Mouse (Mus musculus) adrenal gland, adult 18-20 months (tissue): ENCODE data around the gene Tomm40. TPM values are rescaled to one million over a fixed set of nuclear protein-coding genes. Genes with fewer than 3 reads are reported as not detected.

Experiments
- DNase-seq, 2 experiments: peaks; one replicate each; pipeline ENCODE4 v3.0.0; 2021 to 2022; ENCODE audit warnings: low spot score in 2 of 2
- long read RNA-seq, 2 experiments: library from polyadenylated mRNA; stranded (forward); transcript quantifications; one replicate each; pipeline ENCODE4 v2.0.0; 2021
- total RNA-seq, 2 experiments: library from RNA; stranded (reverse); gene quantifications; 1 replicate in 1 of 2; 2 replicates in 1 of 2; pipeline ENCODE4 v1.2.3; 2021

Gene Tomm40
- total RNA-seq, result 100 to 1,000 TPM; 123 to 126 TPM
- long read RNA-seq, experiment 1, transcript Tomm40-202 (10 exons, 1,577 nt), result major isoform, 115 of 163 reads
- long read RNA-seq, experiment 1, transcript Tomm40-201 (9 exons, 1,646 nt), result minor isoform, 28 of 163 reads
- long read RNA-seq, experiment 1, partial matches to known transcripts, result 2 of 163 reads
- long read RNA-seq, experiment 1, other reads (novel, unspliced or antisense), result 18 of 163 reads
- long read RNA-seq, experiment 2, transcript Tomm40-202 (10 exons, 1,577 nt), result major isoform, 417 of 509 reads
- long read RNA-seq, experiment 2, transcript Tomm40-201 (9 exons, 1,646 nt), result minor isoform, 62 of 509 reads
- long read RNA-seq, experiment 2, partial matches to known transcripts, result 7 of 509 reads
- long read RNA-seq, experiment 2, other reads (novel, unspliced or antisense), result 23 of 509 reads

DNA sequence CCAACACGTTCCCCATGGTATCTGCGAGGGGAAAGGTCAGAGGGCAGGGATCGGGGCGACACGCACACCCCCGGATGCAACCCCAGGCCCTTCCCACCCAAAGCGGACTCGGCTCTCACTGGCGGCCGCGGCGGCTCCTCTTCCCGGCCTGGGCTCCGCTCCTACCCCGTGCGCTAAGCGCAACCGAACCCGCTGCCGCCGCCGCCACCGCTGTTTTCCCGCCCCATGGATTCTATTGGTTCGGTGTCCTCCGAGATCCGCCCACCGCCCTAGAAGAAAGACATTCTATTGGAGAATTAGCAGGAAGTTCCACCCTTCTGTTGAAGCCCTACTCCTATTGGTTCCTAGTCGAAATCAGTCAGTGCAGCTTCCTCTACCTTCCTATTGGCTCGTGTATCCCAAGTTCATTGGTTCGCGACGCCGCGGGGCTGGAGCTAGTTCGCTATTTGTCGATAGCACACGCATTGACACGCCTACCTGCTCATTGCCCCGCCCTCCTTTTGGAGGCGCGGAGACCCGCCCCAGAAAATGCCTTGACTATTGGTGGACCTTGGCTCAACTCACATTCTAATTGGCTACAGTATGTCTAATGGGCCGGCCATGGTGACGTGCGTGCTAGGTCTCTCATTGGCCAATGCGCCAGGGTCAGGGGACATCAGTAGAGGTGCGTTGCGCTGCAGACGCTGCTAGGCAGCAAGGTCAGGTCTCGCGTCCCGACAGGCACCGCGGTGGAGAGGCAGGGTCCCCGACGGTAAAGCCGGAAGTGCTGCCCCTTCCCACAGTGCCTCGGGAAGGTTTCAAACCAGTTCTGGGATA, at the start of gene Tomm40:
Gene Tomm40 (minus strand): TSS at position 200 of the 816 bp plus-strand sequence.
- DNase-seq, result peak; percentile 89 to 91

DNA sequence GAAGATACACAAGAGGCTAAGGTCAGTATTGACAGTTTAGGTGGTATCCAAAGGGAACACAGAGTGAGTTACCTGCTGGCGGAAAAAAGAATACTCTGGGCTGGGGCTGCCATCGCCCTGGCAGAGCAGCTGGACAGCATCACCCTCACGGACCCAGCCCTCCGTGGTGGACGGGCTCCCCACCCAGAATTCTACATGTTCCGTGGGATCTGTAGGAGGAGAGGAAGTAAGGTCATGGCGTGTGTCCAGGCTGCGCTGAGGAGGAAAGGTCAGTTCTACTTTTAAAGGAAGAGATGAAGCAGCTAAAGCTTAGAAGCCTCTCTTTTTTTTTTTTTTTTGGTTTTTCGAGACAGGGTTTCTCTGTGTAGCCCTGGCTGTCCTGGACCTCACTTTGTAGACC, 49.3 kb upstream of the Tomm40 start:
- no peak for DNase-seq

DNA sequence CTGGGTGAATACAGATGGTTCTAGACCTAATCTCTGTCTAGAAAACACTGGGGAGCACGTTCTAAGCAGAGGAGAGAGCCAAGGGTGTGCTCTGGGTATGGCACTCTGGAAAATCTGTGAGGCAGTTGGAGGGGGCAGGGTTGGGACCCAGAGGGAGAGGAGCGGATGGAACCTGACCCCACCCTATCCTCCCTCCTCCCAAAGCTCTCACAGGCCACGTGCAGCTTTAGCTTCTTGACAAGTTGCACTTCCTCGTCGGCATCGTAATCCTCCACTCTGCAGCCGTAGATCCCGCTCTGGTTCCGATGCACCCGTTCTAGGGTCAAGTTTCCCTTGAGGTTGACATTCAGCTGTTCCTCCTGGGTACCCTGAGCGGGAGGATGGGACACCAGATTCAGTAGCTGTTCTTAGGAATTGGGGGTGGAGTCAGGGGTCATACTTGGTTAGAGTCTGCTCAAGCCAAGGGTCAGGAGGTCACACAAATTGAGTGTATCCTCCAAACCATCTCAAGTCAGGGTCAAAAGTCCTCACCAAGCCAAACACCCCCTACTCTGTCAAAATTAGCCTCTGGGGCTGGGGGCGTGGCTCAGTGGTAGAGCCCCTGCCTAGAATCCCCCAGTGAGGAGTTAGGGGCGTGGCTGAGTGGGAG, 48.7 kb upstream of the Tomm40 start:
- no peak for DNase-seq

DNA sequence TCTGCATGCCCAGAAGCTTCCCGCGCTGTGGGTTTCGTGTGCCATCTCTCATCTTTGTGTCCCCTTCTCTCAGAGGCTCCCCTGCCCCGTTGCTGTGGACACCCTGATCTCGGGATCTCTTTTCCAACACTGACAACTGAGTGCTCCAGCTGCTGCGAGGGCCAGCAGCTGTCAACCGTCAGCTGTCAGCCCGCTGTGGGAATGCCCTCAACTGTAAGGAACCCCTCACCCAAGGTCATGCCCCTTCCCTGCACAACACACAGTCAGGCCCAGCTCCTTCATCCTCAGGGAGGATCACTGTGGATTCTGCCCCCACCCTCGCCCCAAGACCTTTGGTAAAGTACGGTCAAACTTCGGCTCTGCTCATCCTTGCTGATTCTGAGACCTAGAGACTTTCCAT, 47.0 kb upstream of the Tomm40 start:
- DNase-seq, result no peak

DNA sequence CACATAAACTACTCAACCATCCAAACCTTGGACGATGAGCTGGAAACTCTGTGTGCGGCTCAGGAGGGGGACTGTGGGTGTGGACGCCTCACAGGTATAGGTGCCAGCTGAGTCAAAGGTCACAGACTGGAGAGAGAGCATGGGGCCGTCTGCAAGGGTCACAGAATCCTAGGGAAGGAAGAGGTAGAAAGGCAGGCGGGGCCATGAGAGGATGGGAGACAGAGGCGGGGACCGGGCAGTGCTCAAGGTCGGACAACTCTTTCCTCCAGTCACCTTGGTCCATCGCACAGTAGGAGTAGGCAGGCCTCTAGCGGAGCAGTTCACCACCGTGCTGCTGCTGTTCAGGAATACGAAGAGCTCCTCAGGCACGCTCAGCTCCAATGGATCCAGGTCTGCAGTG, 44.8 kb upstream of the Tomm40 start:
- DNase-seq, result no peak

DNA sequence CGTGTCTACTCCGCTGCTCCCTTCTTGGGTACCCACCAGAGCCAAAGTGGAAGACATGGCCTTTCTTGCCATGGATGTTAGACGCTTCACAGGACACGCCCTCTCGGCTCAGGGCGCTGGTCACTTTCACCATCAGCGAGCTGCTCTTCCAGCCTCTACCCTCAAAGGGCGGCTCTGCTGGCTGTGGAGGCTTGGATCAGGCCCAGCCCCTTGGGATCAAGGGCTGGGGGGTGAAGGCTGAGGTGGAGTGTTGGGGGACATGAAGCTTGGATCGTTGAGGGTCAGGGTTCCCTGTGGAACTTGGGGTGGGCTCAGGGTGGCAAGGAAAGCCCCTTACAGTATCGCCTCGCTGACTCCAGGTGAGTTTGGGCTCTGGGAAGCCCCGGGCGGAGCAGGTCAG, 43.4 kb upstream of the Tomm40 start:
- DNase-seq, result no peak

DNA sequence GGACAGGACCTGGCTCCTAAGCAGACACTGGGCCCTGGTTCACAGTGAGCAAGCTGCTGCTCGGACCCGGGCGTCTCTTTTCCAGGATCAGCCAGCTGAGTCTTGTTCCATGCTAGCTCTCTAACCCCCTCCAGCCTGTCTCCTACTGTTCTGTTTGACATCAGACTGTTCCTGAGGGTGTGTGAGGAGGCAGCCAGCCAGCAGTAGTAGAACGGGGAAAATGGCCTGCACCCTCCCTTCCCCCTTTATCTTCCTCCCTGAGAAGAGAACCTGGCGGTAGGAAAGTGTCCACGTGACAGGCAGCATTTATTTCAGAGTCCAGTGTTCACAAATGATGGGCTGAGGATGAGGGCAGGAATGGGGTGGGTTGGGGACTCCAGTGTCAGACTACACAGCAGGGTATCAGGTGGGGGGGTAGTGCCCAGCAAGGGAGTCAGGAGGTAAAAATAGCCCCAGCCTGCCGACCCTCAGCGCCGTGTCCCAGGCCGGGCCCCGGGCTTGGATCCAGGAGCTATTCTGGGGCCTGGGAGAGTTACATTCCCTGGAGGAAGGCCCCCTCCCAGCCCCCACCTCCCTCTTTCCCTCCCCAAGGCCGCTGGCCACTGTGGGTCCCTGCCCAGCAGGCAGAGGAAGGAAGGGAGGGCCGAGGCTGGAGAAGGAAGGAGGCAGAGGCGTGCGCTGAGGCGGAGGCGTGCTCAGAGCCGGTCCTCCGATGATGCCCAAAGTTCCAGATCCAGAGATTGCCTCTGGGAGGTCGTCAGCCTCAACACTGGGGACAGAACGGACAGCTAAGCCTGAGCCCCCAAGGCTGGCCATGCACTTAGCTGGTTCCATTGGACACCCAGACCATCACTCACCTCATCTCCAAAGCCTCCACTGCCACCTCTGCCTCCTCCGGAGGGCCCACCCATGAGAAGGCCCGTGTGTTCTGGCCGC, 40.9 kb upstream of the Tomm40 start:
- DNase-seq, result peak; percentile 34 to 41

DNA sequence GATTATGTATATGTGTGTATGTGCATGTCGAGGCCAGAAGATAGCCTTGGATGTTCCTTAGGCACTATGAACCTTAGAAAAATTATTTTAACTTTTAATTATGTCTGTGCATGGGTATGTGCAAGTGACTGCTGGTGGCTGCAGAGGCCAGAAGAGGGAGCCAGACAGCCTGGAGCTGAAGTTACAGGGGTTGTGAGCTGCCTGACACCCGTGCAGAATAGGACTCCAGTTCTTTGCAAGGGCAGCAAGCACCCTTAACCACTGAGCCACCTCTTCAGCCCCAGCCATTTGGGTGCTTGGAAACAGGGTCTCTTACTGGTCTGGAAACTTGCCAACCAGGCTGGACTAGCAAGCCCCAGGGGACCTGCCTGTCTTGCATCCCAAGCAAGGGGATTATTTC, 39.8 kb upstream of the Tomm40 start:
- no peak for DNase-seq

DNA sequence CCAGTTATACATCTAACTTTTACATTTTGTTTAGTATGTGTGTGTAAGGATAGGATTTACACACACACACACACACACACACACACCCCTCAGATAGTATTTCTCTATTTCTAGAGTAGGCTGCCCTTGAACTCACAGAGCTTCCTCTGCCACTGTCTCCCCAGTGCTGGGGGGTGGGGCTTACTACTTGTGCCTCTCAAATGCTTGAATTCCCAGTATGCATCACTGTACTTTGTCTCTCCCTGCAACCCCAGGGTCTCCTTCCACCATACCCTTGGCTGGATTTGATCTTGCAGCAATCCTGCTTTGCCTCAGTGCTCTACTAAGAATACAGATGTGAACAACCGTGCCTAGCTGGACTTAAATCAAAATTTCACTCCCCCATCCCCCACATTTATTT, 38.8 kb upstream of the Tomm40 start:
- DNase-seq, result no peak

DNA sequence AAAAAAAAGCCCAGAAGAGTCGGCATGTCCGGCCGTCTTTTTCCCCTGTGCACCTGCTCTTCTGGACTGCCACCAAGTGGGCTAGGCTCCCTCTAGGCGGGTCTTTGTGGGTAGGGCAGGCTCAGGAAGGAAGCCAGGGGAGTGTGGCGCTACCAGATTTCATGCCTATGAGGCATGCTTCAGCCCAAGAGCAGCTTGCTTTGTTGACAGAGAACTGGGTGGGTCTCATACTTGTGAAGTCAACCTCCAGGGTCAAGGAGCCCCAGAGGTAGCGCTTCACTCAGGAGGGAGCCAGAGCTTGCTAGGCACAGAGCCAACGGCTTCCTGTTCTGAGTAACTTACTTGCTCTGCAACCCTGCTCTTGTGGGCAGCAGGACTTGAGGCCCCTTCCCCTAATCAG, 38.3 kb upstream of the Tomm40 start:
- DNase-seq, result no peak

DNA sequence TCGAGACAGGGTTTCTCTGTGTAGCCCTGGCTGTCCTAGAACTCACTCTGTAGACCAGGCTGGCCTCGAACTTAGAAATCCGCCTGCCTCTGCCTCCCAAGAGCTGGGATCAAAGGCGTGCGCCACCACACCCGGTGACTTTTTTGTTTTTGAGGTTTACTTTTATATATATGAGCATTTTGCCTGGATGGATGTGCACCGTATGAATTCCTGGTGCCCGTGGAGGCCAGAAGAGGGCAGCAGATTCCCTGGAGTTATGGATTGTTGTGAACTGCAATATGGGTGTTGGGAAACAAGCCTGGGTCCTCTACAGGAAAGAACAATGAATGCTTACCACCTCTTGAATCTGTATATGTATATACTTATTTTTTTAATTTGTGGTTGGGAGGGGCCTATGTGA, 37.4 kb upstream of the Tomm40 start:
- no peak for DNase-seq

DNA sequence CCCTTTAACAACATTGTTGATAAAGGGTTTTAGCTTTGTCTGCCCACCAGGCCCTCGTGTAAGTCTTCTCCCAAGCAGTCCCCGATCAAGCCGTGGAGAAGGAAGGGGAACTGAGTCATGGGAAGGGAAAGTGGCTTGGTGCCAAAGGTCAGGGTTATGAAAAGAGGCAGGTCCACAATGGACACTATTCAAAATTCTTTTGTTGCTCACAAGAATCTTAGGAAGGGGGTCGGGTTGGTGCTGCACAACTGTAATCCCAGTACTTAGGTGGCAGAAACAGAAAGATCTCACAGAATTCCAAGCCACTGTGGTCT, 35.8 kb upstream of the Tomm40 start:
- DNase-seq, result no peak

DNA sequence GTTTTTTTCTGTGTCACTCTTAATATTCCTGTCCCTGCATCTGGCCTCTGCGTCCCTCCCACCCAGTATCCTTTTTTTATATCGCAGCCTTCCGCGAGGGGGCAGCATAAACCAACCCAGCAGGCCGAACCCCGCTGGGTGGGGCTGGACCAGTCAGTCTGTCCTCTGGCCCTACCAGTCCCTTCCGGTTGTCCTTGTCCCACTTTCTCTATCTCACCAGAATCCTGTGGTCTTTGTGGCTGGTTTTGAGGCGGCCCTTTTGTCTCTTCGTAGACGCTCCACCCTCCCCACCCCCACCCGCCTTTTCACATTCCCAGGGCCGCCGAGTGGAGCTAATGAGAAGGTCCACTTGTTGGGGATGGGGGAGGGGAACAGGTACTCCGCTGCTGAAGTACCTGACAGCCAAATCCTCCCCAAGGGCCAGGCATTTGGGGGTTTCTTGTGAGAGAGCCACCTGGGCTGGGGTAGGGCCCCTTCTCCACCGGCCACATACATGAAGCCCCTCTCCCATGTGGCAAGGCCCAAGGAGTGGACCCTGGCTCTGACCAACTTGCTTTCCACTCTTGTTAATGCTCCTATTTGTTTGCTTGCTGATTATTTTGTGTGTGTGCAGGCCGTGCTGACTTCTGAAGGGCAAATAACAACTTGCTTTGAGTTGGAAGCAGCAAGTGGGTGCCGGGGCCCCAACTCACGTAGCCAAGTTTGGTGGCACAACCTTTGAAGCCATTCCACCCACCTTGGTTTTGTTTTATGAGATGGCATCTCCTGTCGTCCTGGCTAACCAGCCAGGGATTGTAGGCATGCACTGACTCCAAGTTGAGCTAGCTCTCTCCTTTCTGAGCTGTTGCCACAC, 35.2 kb upstream of the Tomm40 start, which contains the start of gene Nectin2:
Gene Nectin2 (minus strand): TSS at position 267 of the 853 bp plus-strand sequence.
- peak; percentile 90 to 92 for DNase-seq

DNA sequence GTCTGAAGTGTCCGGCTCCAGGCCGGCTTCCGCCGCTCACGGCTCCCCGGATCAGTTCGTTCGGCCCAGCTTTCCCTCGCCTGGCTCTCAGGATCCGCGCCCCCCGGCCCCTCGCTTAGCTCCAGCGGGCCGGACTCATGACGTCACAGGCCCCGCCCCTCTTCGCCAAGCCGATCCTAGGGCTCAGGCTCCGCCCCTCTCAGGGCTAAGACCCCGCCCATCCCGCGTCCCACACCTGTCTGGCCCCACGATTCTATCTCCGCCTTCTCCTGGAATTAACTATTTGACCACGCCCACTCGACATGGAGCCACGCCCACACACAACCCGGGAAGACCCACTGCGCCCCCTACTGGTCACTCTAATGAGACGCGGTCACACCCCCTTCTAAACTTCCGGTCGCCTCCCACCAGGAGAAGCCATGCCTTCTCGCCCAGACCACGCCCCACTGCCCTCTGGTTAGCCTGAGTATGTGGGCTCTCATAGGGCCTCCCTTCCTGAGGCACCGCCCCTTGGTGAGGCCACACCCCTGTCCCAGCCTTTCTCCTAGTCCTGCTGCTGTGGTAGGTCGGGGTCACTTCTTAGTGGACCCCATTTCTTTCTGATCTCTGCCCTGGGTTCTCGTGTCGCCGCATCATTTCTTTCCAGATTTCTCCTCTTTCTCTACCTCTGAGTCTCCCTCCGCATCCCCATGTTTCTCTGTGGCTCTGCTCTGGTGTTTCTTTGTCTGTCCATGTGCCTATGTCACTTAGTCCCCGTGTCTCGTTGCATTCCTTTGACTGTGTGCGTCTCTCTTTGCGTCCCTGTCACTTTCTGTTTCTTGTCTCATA, 34.4 kb upstream of the Tomm40 start:
- peak; percentile 97 to 99 for DNase-seq

DNA sequence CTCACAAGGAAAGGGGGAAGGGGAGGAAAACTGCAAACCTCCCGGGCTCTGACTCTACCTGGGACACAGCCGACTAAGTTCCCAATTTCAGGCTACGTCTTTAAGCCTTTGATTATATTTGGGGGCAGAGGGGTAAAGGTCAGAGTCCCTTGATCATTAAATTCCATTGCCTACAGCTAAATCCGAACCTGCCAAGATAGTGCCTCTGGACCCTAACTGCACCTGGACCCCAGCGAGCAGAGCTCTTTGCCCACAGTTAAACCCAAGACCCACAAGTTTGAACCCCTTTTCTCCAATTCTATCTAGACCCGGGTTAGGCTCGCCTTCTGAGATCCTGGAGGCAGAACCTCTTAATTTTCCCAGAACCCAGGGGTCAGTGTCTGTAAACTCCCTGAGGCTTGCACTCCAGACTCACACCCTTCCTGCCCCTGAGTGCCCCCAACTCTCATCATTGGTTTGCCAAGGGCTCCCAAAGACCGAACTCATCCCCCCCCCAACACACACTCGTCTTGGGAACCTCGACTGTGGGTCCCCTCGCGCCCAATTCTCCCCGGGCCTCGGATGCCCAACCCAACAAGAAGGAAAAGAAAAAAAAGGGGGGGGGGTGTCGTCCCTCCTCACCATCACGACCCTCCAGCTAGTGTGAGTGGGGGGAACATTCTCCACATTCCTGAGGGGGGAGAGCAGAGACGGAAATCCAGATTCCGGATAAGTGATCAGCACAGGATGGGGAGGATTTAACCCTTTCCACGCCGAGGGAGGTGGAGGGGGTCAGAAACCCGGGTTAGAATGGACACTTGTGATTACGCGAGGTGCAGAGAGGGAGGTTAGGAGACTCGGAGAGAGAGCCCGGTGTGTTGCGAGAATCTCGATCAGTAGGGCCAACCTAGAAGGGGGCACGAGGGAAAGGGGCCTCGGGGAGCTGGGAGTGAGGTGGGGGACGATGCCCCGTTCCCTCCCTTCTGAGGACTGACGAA, 33.3 kb upstream of the Tomm40 start:
- DNase-seq, result peak; percentile 40 to 53

DNA sequence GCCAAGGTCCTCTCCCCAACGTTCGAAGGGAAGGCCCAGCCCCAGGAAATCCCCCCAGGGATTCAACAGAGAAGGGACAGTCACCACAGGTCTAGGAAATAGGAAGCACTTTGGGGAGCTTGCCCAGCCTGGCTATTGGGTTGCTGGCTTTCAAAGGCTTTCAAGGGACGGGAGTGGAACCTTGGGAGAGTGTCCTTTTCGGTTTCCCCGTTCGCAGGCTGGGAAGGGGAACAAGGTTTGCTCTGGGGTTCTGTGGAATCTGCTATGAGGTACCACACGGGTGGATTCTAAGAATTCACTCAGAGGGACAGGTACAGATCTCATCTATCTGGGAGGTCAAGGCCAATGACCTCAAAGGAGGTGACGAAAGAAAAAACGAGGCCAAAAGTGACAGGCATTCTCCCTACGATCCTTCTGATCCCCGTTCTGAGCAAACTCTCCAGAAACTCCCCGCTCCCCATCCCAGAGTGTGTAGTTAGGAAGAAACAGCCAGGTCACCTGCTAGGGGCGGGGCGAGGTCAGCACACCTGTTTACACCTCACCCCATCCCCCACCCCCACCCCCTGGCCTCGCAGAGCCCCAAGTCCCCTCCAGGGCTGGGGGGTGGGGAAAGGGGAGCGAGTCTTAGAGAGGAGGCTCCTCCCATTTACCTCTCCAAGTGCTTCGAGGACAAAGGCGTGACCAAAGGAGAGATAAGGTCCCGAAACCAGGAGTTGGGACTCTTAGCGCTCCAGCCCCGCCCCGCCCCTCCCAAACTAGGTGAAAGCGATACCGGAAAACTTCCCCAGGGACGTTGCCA, 32.4 kb upstream of the Tomm40 start:
- DNase-seq, result no peak
